Mouse (Mus musculus) layer of hippocampus, adult 2 months (tissue): ENCODE results near the gene Plg. TPM values are rescaled to one million over a fixed set of nuclear protein-coding genes. Genes with fewer than 3 reads are reported as not detected.

Source experiments
- DNase-seq, 2 experiments: peaks; one replicate each; pipeline ENCODE4 v3.0.0; 2022; ENCODE audit warnings: low spot score in 2 of 2
- H3K27ac ChIP-seq: fragments of 200-600 bp; 2 replicates; pipeline ENCODE4 v1.8.1; 2022
- H3K4me3 ChIP-seq: fragments of 200-600 bp; 2 replicates; pipeline ENCODE4 v1.8.1; 2022; ENCODE audit warnings: mild to moderate bottlenecking
- CTCF ChIP-seq: fragments of 200-600 bp; conservative IDR thresholded peaks from 2 replicates; pipeline ENCODE4 v1.8.1; 2022; ENCODE audit warnings: antibody characterized with exemption, mild to moderate bottlenecking, moderate library complexity
- long read RNA-seq, 2 experiments: library from polyadenylated mRNA; stranded (forward); transcript quantifications; one replicate each; pipeline ENCODE4 v2.0.0; 2021; ENCODE audit warnings: borderline mapping rate in 2 of 2
- total RNA-seq, 2 experiments: library from RNA; stranded (reverse); gene quantifications; 2 replicates each; pipeline ENCODE4 v1.2.3; 2021

The Plg gene
- total RNA-seq = not detected
- long read RNA-seq, experiment 1 = 0 reads
- long read RNA-seq, experiment 2 = 0 reads

- TF ChIP-seq CTCF = no peak
- Histone ChIP-seq H3K4me3 (no peak within 1 kb of the TSS), H3K27ac (no peak within 1 kb of the TSS)
- DNase-seq = no peak
Measured at GRCm38 (mm10) chr17:12377981-12378705, at the start of gene Plg. Plg (plus strand) TSS chr17:12378608.

GRCm38 (mm10) chr17:12335115-12335514 is 43.3 kb upstream of the Plg start:
- no peak overlapping the region for H3K27ac ChIP-seq
- no peak overlapping the region for H3K4me3 ChIP-seq
- DNase-seq = no peak
- TF ChIP-seq CTCF = no peak

- TF ChIP-seq CTCF = no peak
- H3K4me3 ChIP-seq = no peak overlapping the region; the same call in 1 of the 2 replicates
- no peak for DNase-seq
- H3K27ac ChIP-seq = no peak overlapping the region
Measured at GRCm38 (mm10) chr17:12336073-12336868, 42.1 kb upstream of the Plg start.

- TF ChIP-seq CTCF = no peak
- Histone ChIP-seq H3K4me3 (no peak overlapping the region), H3K27ac (no peak overlapping the region)
- DNase-seq = no peak
Measured at GRCm38 (mm10) chr17:12337156-12337555, 41.3 kb upstream of the Plg start.

- DNase-seq = no peak
- TF ChIP-seq CTCF = no peak
- H3K4me3 ChIP-seq = no peak overlapping the region
- H3K27ac ChIP-seq = no peak overlapping the region
Measured at GRCm38 (mm10) chr17:12343702-12344376, 34.6 kb upstream of the Plg start.

GRCm38 (mm10) chr17:12347462-12347861 is 30.9 kb upstream of the Plg start:
- TF ChIP-seq CTCF = no peak
- DNase-seq = no peak
- Histone ChIP-seq H3K27ac (no peak overlapping the region), H3K4me3 (no peak overlapping the region)

GRCm38 (mm10) chr17:12351564-12351963 is 26.8 kb upstream of the Plg start:
- no peak for TF ChIP-seq CTCF
- no peak overlapping the region for H3K27ac ChIP-seq
- DNase-seq = no peak
- H3K4me3 ChIP-seq = no peak overlapping the region

- H3K4me3 ChIP-seq = no peak overlapping the region
- no peak for DNase-seq
- TF ChIP-seq CTCF = no peak
- H3K27ac ChIP-seq = no peak overlapping the region
Measured at GRCm38 (mm10) chr17:12352781-12353180, 25.6 kb upstream of the Plg start.

GRCm38 (mm10) chr17:12359876-12360275 is 18.5 kb upstream of the Plg start:
- TF ChIP-seq CTCF = no peak
- DNase-seq = no peak
- Histone ChIP-seq H3K4me3 (no peak overlapping the region), H3K27ac (no peak overlapping the region)

- DNase-seq = no peak
- no peak overlapping the region for H3K27ac ChIP-seq
- no peak for TF ChIP-seq CTCF
- no peak overlapping the region for H3K4me3 ChIP-seq
Measured at GRCm38 (mm10) chr17:12363601-12364425, 14.6 kb upstream of the Plg start.

- DNase-seq = peak; percentile 38 to 65
Measured at GRCm38 (mm10) chr17:12364426-12364735, 14.0 kb upstream of the Plg start.

GRCm38 (mm10) chr17:12367373-12367930 is 11.0 kb upstream of the Plg start:
- H3K27ac ChIP-seq = no peak overlapping the region
- no peak overlapping the region for H3K4me3 ChIP-seq
- TF ChIP-seq CTCF = peak; percentile 86
- peak; percentile 46 to 70 for DNase-seq

More at GRCm38 (mm10) chr17:12364426-12364735, 14.0 kb upstream of the Plg start:
- no peak overlapping the region for H3K4me3 ChIP-seq
- TF ChIP-seq CTCF = peak; percentile 60
- no peak overlapping the region for H3K27ac ChIP-seq
